Mouse (Mus musculus): ENCODE measurements around the gene Scube3. TPM values are rescaled to one million over a fixed set of nuclear protein-coding genes. Genes with fewer than 3 reads are reported as not detected.
"Not testable (repeated sequence)": the region's sequence is repeated elsewhere in the genome, so short reads cannot be mapped to it uniquely, and the experiment has no call there.

Gene Scube3
- polyA plus RNA-seq, 1 experiment from 2014 or later = 4.8 TPM

DNA sequence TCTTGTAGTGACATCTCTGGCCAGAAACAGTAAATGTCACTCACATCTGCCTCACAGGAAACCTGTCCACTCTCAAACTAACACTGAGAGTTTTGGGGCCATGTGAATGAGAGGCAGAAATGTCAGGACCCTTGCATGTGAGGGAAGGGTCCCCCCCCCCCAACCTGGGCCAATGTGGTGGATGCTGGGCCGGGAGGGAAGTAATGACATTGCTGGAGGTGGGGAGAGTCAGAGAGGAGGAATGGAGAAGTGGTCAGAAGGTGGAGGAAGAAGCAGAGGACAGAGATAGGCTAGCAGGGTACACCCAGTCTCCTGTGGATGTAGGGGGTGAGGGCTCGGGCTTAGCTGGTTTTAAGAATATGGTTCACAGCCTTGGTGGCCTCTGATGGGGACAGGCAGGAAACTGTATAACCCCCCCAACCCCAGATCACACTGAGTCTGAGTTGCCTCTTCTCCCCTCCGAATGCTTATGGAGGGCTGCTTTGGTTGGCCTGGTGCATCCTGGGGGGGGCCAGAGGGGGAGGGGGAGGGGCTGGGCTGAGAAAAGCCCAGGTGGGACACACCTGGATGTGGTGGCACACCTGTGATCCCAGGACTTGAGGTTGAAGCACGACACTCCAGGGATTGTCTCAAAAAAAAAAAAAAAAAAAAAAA, 67.6 kb downstream of the Scube3 start:
- Histone ChIP-seq H3K36me3 (ENCODE audit: control insufficient read depth, insufficient read depth, low read length) (peaks cover 6% of the 10 kb centered on the region; the same call in 1 of the 2 replicates), H3K27me3 (ENCODE audit: control insufficient read depth, insufficient read depth, low read length) (no peaks in the 10 kb centered on the region), H3K9me3 (ENCODE audit: control insufficient read depth, low read depth, low read length) (no peaks in the 10 kb centered on the region), H3K4me2 (replicated peaks; ENCODE audit: low read depth, low read length) (no peak overlapping the region), H3K4me1 (ENCODE audit: control insufficient read depth, insufficient read depth, low read length) (peaks cover 12% of the 10 kb centered on the region; the same call in 1 of the 2 replicates), H3K27ac (ENCODE audit: low read length) (no peak overlapping the region), H3K9ac (replicated peaks; ENCODE audit: low read depth, low read length) (no peak overlapping the region), H3K4me3 (ENCODE audit: low read depth, low read length) (no peak overlapping the region)
- 66% methylated on average over 4 of the region's 4 CpGs for WGBS
- ATAC-seq (ENCODE audit: insufficient number of reproducible peaks, insufficient read depth, low FRiP score, low read depth) = no peak

DNA sequence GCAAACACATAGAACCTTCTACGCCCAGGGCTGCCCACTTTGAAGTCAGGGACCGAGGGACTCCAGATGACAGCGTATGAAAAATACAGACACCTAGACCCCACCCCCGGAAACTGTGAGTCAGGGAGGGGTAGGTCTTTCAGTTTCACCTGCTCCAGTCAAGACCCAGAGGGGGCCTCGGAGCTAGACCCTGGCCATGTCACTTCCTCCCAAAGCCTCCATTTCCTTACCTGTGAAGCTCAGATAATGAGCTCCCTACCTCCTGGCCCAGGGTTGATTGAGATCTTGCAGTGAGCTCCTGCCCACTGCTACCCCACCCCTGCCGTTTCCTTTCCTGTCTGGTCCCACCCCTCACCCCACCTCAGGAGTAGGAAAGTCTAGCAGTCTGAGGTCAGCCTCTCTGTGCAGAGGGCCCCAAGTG, 70.0 kb downstream of the Scube3 start:
- Histone ChIP-seq H3K9me3 (ENCODE audit: control insufficient read depth, low read depth, low read length) (no peaks in the 10 kb centered on the region), H3K4me3 (ENCODE audit: low read depth, low read length) (no peak overlapping the region), H3K9ac (replicated peaks; ENCODE audit: low read depth, low read length) (no peak overlapping the region), H3K27me3 (ENCODE audit: control insufficient read depth, insufficient read depth, low read length) (no peaks in the 10 kb centered on the region), H3K36me3 (ENCODE audit: control insufficient read depth, insufficient read depth, low read length) (no peaks in the 10 kb centered on the region), H3K4me2 (replicated peaks; ENCODE audit: low read depth, low read length) (no peak overlapping the region), H3K27ac (ENCODE audit: low read length) (no peak overlapping the region), H3K4me1 (ENCODE audit: control insufficient read depth, insufficient read depth, low read length) (peaks cover 12% of the 10 kb centered on the region; the same call in 1 of the 2 replicates)
- no peak for ATAC-seq (ENCODE audit: insufficient number of reproducible peaks, insufficient read depth, low FRiP score, low read depth)
- WGBS = 61% methylated on average over 6 of the region's 6 CpGs

DNA sequence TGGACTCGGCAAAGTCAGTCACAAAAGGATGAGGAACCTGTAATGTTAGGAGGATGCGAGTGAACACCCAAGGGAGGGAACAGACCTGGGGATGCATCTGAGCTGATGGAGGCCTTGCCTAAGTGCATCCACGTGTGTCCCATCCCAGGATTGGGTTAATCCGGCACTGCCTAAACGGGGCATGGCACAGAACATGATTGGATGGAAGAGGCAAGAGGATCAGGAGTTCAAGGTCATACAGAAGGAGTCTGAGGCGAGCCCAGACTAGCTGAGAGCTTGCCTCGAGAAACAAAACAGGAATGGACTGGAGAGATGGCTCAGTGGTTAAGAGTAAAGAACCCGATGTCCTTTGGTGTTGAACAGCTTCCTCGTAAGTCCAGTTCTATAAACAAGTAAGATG, 70.5 kb downstream of the Scube3 start:
- Histone ChIP-seq H3K4me1 (ENCODE audit: control insufficient read depth, insufficient read depth, low read length) (peaks cover 12% of the 10 kb centered on the region; the same call in 1 of the 2 replicates), H3K27ac (ENCODE audit: low read length) (no peak overlapping the region), H3K4me3 (ENCODE audit: low read depth, low read length) (no peak overlapping the region), H3K9me3 (ENCODE audit: control insufficient read depth, low read depth, low read length) (no peaks in the 10 kb centered on the region), H3K4me2 (replicated peaks; ENCODE audit: low read depth, low read length) (no peak overlapping the region), H3K9ac (replicated peaks; ENCODE audit: low read depth, low read length) (no peak overlapping the region), H3K36me3 (ENCODE audit: control insufficient read depth, insufficient read depth, low read length) (no peaks in the 10 kb centered on the region), H3K27me3 (ENCODE audit: control insufficient read depth, insufficient read depth, low read length) (no peaks in the 10 kb centered on the region)
- 56% methylated on average over 9 of the region's 9 CpGs for WGBS
- no peak for ATAC-seq (ENCODE audit: insufficient number of reproducible peaks, insufficient read depth, low FRiP score, low read depth)

DNA sequence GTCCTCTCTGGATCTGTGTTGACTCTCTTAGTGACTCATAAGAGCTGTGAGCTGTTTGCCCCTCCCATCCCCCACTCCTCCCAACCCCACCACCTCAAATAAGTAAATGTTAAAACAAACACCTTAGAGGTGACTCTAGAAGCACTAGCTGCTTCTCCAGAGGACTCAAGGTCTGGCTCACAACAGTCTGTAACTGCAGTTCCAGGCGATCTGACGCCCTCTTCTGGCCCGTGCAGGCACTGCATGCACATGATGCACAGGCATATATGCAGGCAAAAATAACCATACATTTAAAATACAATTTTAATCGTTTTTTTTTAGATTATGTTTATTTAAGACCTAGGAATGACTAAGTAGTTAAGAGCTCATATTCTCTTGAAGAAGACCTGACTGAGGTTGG, 71.3 kb downstream of the Scube3 start:
- Histone ChIP-seq H3K9ac (replicated peaks; ENCODE audit: low read depth, low read length) (no peak overlapping the region), H3K27me3 (ENCODE audit: control insufficient read depth, insufficient read depth, low read length) (no peaks in the 10 kb centered on the region), H3K4me3 (ENCODE audit: low read depth, low read length) (no peak overlapping the region), H3K4me1 (ENCODE audit: control insufficient read depth, insufficient read depth, low read length) (peaks cover 14% of the 10 kb centered on the region; the same call in 1 of the 2 replicates), H3K36me3 (ENCODE audit: control insufficient read depth, insufficient read depth, low read length) (no peaks in the 10 kb centered on the region), H3K4me2 (replicated peaks; ENCODE audit: low read depth, low read length) (no peak overlapping the region), H3K27ac (ENCODE audit: low read length) (no peak overlapping the region), H3K9me3 (ENCODE audit: control insufficient read depth, low read depth, low read length) (no peaks in the 10 kb centered on the region)
- peak; percentile 28; the same call in 1 of the 2 replicates for ATAC-seq (ENCODE audit: insufficient number of reproducible peaks, insufficient read depth, low FRiP score, low read depth)
- WGBS = 24% methylated on average over 4 of the region's 4 CpGs

- WGBS = 84% methylated on average over 9 of the region's 9 CpGs
- no peaks in the 10 kb centered on the region for H3K27me3 ChIP-seq (ENCODE audit: control insufficient read depth, insufficient read depth, low read length)
- H3K36me3 ChIP-seq (ENCODE audit: control insufficient read depth, insufficient read depth, low read length) = no peaks in the 10 kb centered on the region
- no peak overlapping the region for H3K9ac ChIP-seq (replicated peaks; ENCODE audit: low read depth, low read length)
- no peak overlapping the region for H3K4me3 ChIP-seq (ENCODE audit: low read depth, low read length)
- ATAC-seq (ENCODE audit: insufficient number of reproducible peaks, insufficient read depth, low FRiP score, low read depth) = no peak
- no peak overlapping the region for H3K27ac ChIP-seq (ENCODE audit: low read length)
- H3K4me2 ChIP-seq (replicated peaks; ENCODE audit: low read depth, low read length) = no peak overlapping the region
- H3K4me1 ChIP-seq (ENCODE audit: control insufficient read depth, insufficient read depth, low read length) = peaks cover 10% of the 10 kb centered on the region; the same call in 1 of the 2 replicates
- no peaks in the 10 kb centered on the region for H3K9me3 ChIP-seq (ENCODE audit: control insufficient read depth, low read depth, low read length)
Measured at GRCm38 (mm10) chr17:28216791-28217190, 74.8 kb downstream of the Scube3 start.

GRCm38 (mm10) chr17:28217721-28218649, 76.0 kb downstream of the Scube3 start:
- no peaks in the 10 kb centered on the region for H3K9me3 ChIP-seq (ENCODE audit: control insufficient read depth, low read depth, low read length)
- H3K27me3 ChIP-seq (ENCODE audit: control insufficient read depth, insufficient read depth, low read length) = no peaks in the 10 kb centered on the region
- H3K9ac ChIP-seq (replicated peaks; ENCODE audit: low read depth, low read length) = no peak overlapping the region
- H3K27ac ChIP-seq (ENCODE audit: low read length) = no peak overlapping the region
- H3K36me3 ChIP-seq (ENCODE audit: control insufficient read depth, insufficient read depth, low read length) = no peaks in the 10 kb centered on the region
- H3K4me2 ChIP-seq (replicated peaks; ENCODE audit: low read depth, low read length) = no peak overlapping the region
- WGBS = 27% methylated on average over 23 of the region's 23 CpGs
- H3K4me3 ChIP-seq (ENCODE audit: low read depth, low read length) = no peak overlapping the region
- ATAC-seq (ENCODE audit: insufficient number of reproducible peaks, insufficient read depth, low FRiP score, low read depth) = no peak
- peaks cover 8% of the 10 kb centered on the region; the same call in 1 of the 2 replicates for H3K4me1 ChIP-seq (ENCODE audit: control insufficient read depth, insufficient read depth, low read length)

DNA sequence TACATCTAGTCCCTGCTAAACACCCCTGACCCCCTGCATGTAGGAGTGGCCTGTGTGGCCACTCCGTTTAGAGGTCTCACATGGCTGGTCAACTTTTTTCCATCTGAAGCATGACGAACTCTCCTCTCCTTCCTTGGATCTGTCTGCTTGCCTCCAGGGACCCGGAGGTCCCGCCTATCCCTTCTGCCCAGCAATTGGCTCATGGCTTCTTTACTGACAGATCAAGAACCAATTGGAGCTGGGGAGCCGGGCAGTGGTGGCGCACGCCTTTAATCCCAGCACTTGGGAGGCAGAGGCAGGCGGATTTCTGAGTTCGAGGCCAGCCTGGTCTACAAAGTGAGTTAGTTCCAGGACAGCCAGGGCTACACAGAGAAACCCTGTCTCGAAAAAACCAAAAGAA, 80.5 kb downstream of the Scube3 start:
- not testable (repeated sequence) for H3K9me3 ChIP-seq (ENCODE audit: control insufficient read depth, low read depth, low read length); H3K27ac ChIP-seq (ENCODE audit: low read length); H3K27me3 ChIP-seq (ENCODE audit: control insufficient read depth, insufficient read depth, low read length); H3K36me3 ChIP-seq (ENCODE audit: control insufficient read depth, insufficient read depth, low read length); H3K9ac ChIP-seq (replicated peaks; ENCODE audit: low read depth, low read length); H3K4me2 ChIP-seq (replicated peaks; ENCODE audit: low read depth, low read length); H3K4me3 ChIP-seq (ENCODE audit: low read depth, low read length); ATAC-seq (ENCODE audit: insufficient number of reproducible peaks, insufficient read depth, low FRiP score, low read depth)
- 93% methylated on average over 10 of the region's 10 CpGs for WGBS
- H3K4me1 ChIP-seq (ENCODE audit: control insufficient read depth, insufficient read depth, low read length) = peaks cover 12% of the 10 kb centered on the region; the same call in 1 of the 2 replicates

DNA sequence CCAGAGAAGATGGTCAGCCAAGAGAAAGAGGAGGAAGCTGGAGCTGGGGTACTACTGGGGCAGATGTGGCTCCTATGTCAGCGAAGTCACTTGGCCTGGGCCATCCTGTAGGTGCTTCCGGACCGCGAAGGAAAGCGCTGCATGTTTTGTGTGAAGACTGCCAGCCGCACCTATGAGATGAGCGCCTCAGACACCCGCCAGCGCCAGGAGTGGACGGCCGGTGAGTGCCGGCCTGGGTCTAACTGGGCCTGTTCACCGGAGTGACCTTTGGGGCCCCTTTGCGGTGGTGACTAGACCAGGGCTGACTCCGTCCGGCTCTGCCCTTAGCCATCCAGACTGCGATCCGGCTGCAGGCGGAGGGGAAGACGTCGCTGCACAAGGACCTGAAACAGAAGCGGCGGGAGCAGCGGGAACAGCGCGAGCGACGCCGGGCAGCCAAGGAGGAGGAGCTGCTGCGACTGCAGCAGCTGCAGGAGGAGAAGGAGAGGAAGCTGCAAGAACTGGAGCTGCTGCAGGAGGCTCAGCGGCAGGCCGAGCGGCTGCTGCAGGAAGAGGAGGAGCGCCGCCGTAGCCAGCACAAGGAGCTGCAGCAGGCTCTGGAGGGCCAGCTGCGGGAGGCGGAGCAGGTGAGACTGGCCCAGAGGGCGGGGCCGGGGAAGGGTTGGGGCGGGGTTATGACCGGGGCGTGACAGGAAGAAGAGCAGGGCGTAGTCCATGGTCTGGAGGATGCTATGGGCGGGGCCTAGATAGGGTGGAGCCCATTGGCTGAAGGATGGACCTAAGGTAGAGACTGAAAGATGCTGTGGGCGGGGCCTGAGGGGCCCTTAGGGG, 81.8 kb downstream of the Scube3 start:
- Histone ChIP-seq H3K27ac (ENCODE audit: low read length) (peak overlapping the region; percentile 88), H3K4me2 (replicated peaks; ENCODE audit: low read depth, low read length) (peak overlapping the region; percentile 99), H3K4me1 (ENCODE audit: control insufficient read depth, insufficient read depth, low read length) (peaks cover 4% of the 10 kb centered on the region; the same call in 1 of the 2 replicates), H3K9me3 (ENCODE audit: control insufficient read depth, low read depth, low read length) (no peaks in the 10 kb centered on the region), H3K9ac (replicated peaks; ENCODE audit: low read depth, low read length) (peak overlapping the region; percentile 58), H3K36me3 (ENCODE audit: control insufficient read depth, insufficient read depth, low read length) (no peaks in the 10 kb centered on the region), H3K4me3 (ENCODE audit: low read depth, low read length) (peak overlapping the region; percentile 49), H3K27me3 (ENCODE audit: control insufficient read depth, insufficient read depth, low read length) (no peaks in the 10 kb centered on the region)
- peak; percentile 93 for ATAC-seq (ENCODE audit: insufficient number of reproducible peaks, insufficient read depth, low FRiP score, low read depth)
- WGBS = 2% methylated on average over 46 of the region's 46 CpGs

All from stomach, embryonic 14.5 days (tissue).